In the genomic region with DNA sequence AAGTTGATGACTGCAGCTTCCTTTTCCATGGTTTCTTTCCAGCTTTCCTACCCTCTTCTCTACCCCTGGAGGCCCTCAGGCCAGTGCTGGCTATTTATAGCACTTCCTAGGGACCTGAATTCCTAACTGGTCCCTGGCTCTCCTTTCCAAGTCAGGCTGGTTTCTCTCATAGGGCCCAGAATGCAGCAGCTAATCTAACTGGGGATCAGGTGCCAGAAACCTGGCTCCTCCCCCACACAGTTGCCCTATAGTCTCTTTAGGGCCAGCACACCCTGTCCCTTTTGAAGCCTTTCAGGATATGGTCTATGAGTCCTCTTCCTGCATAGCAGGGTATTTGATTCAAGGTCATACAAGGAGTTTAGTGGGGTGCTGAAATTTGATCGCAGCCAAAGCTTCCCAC, we compare ENCODE assay signal across 11 mouse cellular contexts. TPM values are rescaled to one million over a fixed set of nuclear protein-coding genes. Genes with fewer than 3 reads are reported as not detected.
DNase-seq lines count a peak whose midpoint lies in the region; ATAC-seq and TF ChIP-seq lines count a peak whose summit lies in the region.
"Had no signal": no experiment of that assay in that cellular context is flagged by ENCODE, and none has a peak within 500 bp of the region (broad histone marks: within the 10 kb centered on the region; RNA-seq: fewer than 3 reads in every experiment).

No protein-coding gene starts in this region.

- no peaks in the 10 kb centered on the region for H3K27me3 ChIP-seq in embryonic facial prominence, embryonic 14.5 days (replicated peaks; ENCODE audit: control insufficient read depth, insufficient read depth, low read length)
- H3K27me3 ChIP-seq in heart, postnatal 0 days (ENCODE audit: control insufficient read depth, insufficient read depth, low read length), result no peaks in the 10 kb centered on the region
- H3K27me3 ChIP-seq in limb, embryonic 10.5 days (ENCODE audit: low read depth, poor library complexity, severe bottlenecking), result no peaks in the 10 kb centered on the region
- H3K27me3 ChIP-seq: forebrain, embryonic 13.5 days had no signal

- TF ChIP-seq EP300 in heart, postnatal 0 days (IDR thresholded peaks at IDR 0.05; ENCODE audit: low read depth), result peak; percentile 67; the same call in 1 of the 2 replicates

- WGBS in embryonic facial prominence, embryonic 14.5 days, result 56% methylated on average over 1 of the region's 1 CpGs
- 7% methylated on average over 1 of the region's 1 CpGs for WGBS in heart, postnatal 0 days
- WGBS in limb, embryonic 10.5 days, result 92% methylated on average over 1 of the region's 1 CpGs

- H3K36me3 ChIP-seq in embryonic facial prominence, embryonic 14.5 days (ENCODE audit: control insufficient read depth, insufficient read depth, low read length), result no peaks in the 10 kb centered on the region
- H3K36me3 ChIP-seq in heart, postnatal 0 days (replicated peaks; ENCODE audit: control insufficient read depth, insufficient read depth, low read length), result no peaks in the 10 kb centered on the region
- H3K36me3 ChIP-seq in limb, embryonic 10.5 days, result no peaks in the 10 kb centered on the region

- H3K4me1 ChIP-seq in embryonic facial prominence, embryonic 14.5 days (ENCODE audit: control insufficient read depth, insufficient read depth, low read length), result no peaks in the 10 kb centered on the region; the same call in 1 of the 2 replicates
- peaks cover 37% of the 10 kb centered on the region for H3K4me1 ChIP-seq in heart, postnatal 0 days (ENCODE audit: control insufficient read depth, insufficient read depth)
- peaks cover 35% of the 10 kb centered on the region for H3K4me1 ChIP-seq in limb, embryonic 10.5 days

- H3K4me2 ChIP-seq in embryonic facial prominence, embryonic 14.5 days (ENCODE audit: low read depth, low read length), result no peak overlapping the region
- no peak overlapping the region for H3K4me2 ChIP-seq in heart, postnatal 0 days (ENCODE audit: low read depth, low read length)
- H3K4me2 ChIP-seq: forebrain, embryonic 13.5 days had no signal

- ATAC-seq in embryonic facial prominence, embryonic 14.5 days (ENCODE audit: low read depth), result 0 out of 2 replicates have a peak, but pooled peaks have one; percentile 32
- peak; percentile 70 for ATAC-seq in heart, postnatal 0 days (ENCODE audit: insufficient read depth, low read depth)
- ATAC-seq: forebrain, embryonic 13.5 days had no signal

- no peak overlapping the region for H3K9ac ChIP-seq in embryonic facial prominence, embryonic 14.5 days (ENCODE audit: low read depth, low read length)
- no peak overlapping the region for H3K9ac ChIP-seq in heart, postnatal 0 days (replicated peaks; ENCODE audit: low read depth, low read length)
- H3K9ac ChIP-seq: forebrain, embryonic 13.5 days had no signal

- peak; percentile 82 for DNase-seq in gastrocnemius, adult 18-20 months (ENCODE audit: low spot score)
- DNase-seq in gastrocnemius, postnatal 4 days (ENCODE audit: low spot score in 2 of 2), result no peak
- DNase-seq in embryonic facial prominence, embryonic 14.5 days (ENCODE audit: low spot score), result no peak
- peak; percentile 89 for DNase-seq in heart, postnatal 0 days (ENCODE audit: low spot score)
- DNase-seq in limb, embryonic 10.5 days (ENCODE audit: low spot score), result no peak
- no peak for DNase-seq in adrenal gland, postnatal 4 days (ENCODE audit: low spot score in 2 of 2)
- DNase-seq in right cerebral cortex, postnatal 14 days, result no peak
- no peak for DNase-seq in layer of hippocampus, postnatal 14 days (ENCODE audit: low spot score in 2 of 2)
- DNase-seq: B cell, adult 2 months; cerebellum, adult 8-10 months had no signal

- no peak for TF ChIP-seq CTCF in heart, postnatal 0 days (IDR thresholded peaks at IDR 0.05; ENCODE audit: low read depth)

- H3K4me3 ChIP-seq in embryonic facial prominence, embryonic 14.5 days (ENCODE audit: low read depth, low read length), result no peak overlapping the region
- no peak overlapping the region for H3K4me3 ChIP-seq in heart, postnatal 0 days (ENCODE audit: low read depth, low read length)
- no peak overlapping the region for H3K4me3 ChIP-seq in limb, embryonic 10.5 days
- H3K4me3 ChIP-seq: forebrain, embryonic 13.5 days had no signal

- no peak overlapping the region for H3K27ac ChIP-seq in embryonic facial prominence, embryonic 14.5 days (replicated peaks; ENCODE audit: low read depth, low read length)
- peak overlapping the region; percentile 94 for H3K27ac ChIP-seq in heart, postnatal 0 days (ENCODE audit: low read depth)
- H3K27ac ChIP-seq in limb, embryonic 10.5 days, result peak overlapping the region; percentile 57
- H3K27ac ChIP-seq: forebrain, embryonic 13.5 days had no signal

- H3K9me3 ChIP-seq in embryonic facial prominence, embryonic 14.5 days (ENCODE audit: control insufficient read depth, low read length), result no peaks in the 10 kb centered on the region
- H3K9me3 ChIP-seq in heart, postnatal 0 days (replicated peaks; ENCODE audit: control insufficient read depth, low read length), result no peaks in the 10 kb centered on the region
- no peaks in the 10 kb centered on the region for H3K9me3 ChIP-seq in limb, embryonic 10.5 days (replicated peaks)
- H3K9me3 ChIP-seq: forebrain, embryonic 13.5 days had no signal

RNA-seq across cellular contexts. Expression of a gene that starts 3.8 kb away (rescaled TPM):
- total RNA-seq in gastrocnemius, adult 18-20 months (2021), result 100 to 1,000 TPM; 411 to 558 TPM
- total RNA-seq in gastrocnemius, postnatal 4 days (2021), result 100 to 1,000 TPM; 585 to 600 TPM
- 73.2 and 104 TPM in 2 replicates for polyA plus RNA-seq in embryonic facial prominence, embryonic 14.5 days (2014; fragmentation: Nextera tagmentation; extraction: Ambion mirVana)
- 319 and 325 TPM in 2 replicates for total RNA-seq in heart, postnatal 0 days (2014; rRNA removed; ENCODE audit: low replicate concordance)
- 265 and 267 TPM in 2 replicates for polyA plus RNA-seq in heart, postnatal 0 days (2015; fragmentation: Nextera tagmentation; extraction: Ambion mirVana)
- polyA plus RNA-seq in limb, embryonic 10.5 days (2016; fragmentation: Nextera tagmentation; extraction: Ambion mirVana), result 0.92 and 1.2 TPM in 2 replicates
- total RNA-seq in adrenal gland, postnatal 4 days (2021), result 10 to 100 TPM in 1 of 2 experiments, 1 to 10 TPM in 1; 7.6 to 24.5 TPM
- under 1 TPM; 0.30 to 0.45 TPM for total RNA-seq in layer of hippocampus, postnatal 14 days (2021)

RNA-seq across cellular contexts. Expression of a gene that starts 14.8 kb away (rescaled TPM):
- total RNA-seq in gastrocnemius, adult 18-20 months (2021), result not detected
- total RNA-seq in gastrocnemius, postnatal 4 days (2021), result under 1 TPM in 1 of 2 experiments, not detected in 1; 0.20 TPM
- polyA plus RNA-seq in embryonic facial prominence, embryonic 14.5 days (2014; fragmentation: Nextera tagmentation; extraction: Ambion mirVana), result 2.6 and 2.9 TPM in 2 replicates
- not detected in 2 replicates for total RNA-seq in heart, postnatal 0 days (2014; rRNA removed; ENCODE audit: low replicate concordance)
- polyA plus RNA-seq in heart, postnatal 0 days (2015; fragmentation: Nextera tagmentation; extraction: Ambion mirVana), result 0.63 and 0.75 TPM in 2 replicates
- not detected in 2 replicates for polyA plus RNA-seq in limb, embryonic 10.5 days (2016; fragmentation: Nextera tagmentation; extraction: Ambion mirVana)
- total RNA-seq in adrenal gland, postnatal 4 days (2021), result 1 to 10 TPM; 2.8 to 5.5 TPM
- under 1 TPM in 1 of 2 experiments, not detected in 1; 0.79 TPM for total RNA-seq in layer of hippocampus, postnatal 14 days (2021)

RNA-seq across cellular contexts. Expression of a gene that starts 18.2 kb away (rescaled TPM):
- not detected for total RNA-seq in gastrocnemius, adult 18-20 months (2021)
- total RNA-seq in gastrocnemius, postnatal 4 days (2021), result not detected
- 0.08 and 0.13 TPM in 2 replicates for polyA plus RNA-seq in embryonic facial prominence, embryonic 14.5 days (2014; fragmentation: Nextera tagmentation; extraction: Ambion mirVana)
- 1.4 TPM in 1 of 2 replicates, not detected in the other for total RNA-seq in heart, postnatal 0 days (2014; rRNA removed; ENCODE audit: low replicate concordance)
- 0.14 TPM in 1 of 2 replicates, not detected in the other for polyA plus RNA-seq in heart, postnatal 0 days (2015; fragmentation: Nextera tagmentation; extraction: Ambion mirVana)
- 0.06 and 0.13 TPM in 2 replicates for polyA plus RNA-seq in limb, embryonic 10.5 days (2016; fragmentation: Nextera tagmentation; extraction: Ambion mirVana)
- 1 to 10 TPM in 1 of 2 experiments, not detected in 1; 1.3 TPM for total RNA-seq in adrenal gland, postnatal 4 days (2021)
- total RNA-seq in layer of hippocampus, postnatal 14 days (2021), result 1 to 10 TPM in 1 of 2 experiments, under 1 TPM in 1; 0.36 to 1.0 TPM

RNA-seq across cellular contexts. Expression of a gene that starts 26.7 kb away (rescaled TPM):
- total RNA-seq in gastrocnemius, adult 18-20 months (2021), result 10 to 100 TPM; 12.3 to 17.4 TPM
- 10 to 100 TPM; 11.7 to 13.4 TPM for total RNA-seq in gastrocnemius, postnatal 4 days (2021)
- polyA plus RNA-seq in embryonic facial prominence, embryonic 14.5 days (2014; fragmentation: Nextera tagmentation; extraction: Ambion mirVana), result 38.1 and 45.7 TPM in 2 replicates
- 7.1 and 12.9 TPM in 2 replicates for total RNA-seq in heart, postnatal 0 days (2014; rRNA removed; ENCODE audit: low replicate concordance)
- 30.3 and 31.4 TPM in 2 replicates for polyA plus RNA-seq in heart, postnatal 0 days (2015; fragmentation: Nextera tagmentation; extraction: Ambion mirVana)
- polyA plus RNA-seq in limb, embryonic 10.5 days (2016; fragmentation: Nextera tagmentation; extraction: Ambion mirVana), result 75.0 and 80.3 TPM in 2 replicates
- 10 to 100 TPM; 25.6 to 26.9 TPM for total RNA-seq in adrenal gland, postnatal 4 days (2021)
- 10 to 100 TPM; 10.7 to 11.2 TPM for total RNA-seq in layer of hippocampus, postnatal 14 days (2021)

RNA-seq across cellular contexts. Expression of a gene that starts 26.8 kb away (rescaled TPM):
- 1 to 10 TPM; 5.4 to 7.3 TPM for total RNA-seq in gastrocnemius, adult 18-20 months (2021)
- 10 to 100 TPM; 26.9 to 29.3 TPM for total RNA-seq in gastrocnemius, postnatal 4 days (2021)
- 16.2 and 16.7 TPM in 2 replicates for polyA plus RNA-seq in embryonic facial prominence, embryonic 14.5 days (2014; fragmentation: Nextera tagmentation; extraction: Ambion mirVana)
- 19.0 and 27.4 TPM in 2 replicates for total RNA-seq in heart, postnatal 0 days (2014; rRNA removed; ENCODE audit: low replicate concordance)
- 4.7 and 5.5 TPM in 2 replicates for polyA plus RNA-seq in heart, postnatal 0 days (2015; fragmentation: Nextera tagmentation; extraction: Ambion mirVana)
- polyA plus RNA-seq in limb, embryonic 10.5 days (2016; fragmentation: Nextera tagmentation; extraction: Ambion mirVana), result 21.9 and 26.4 TPM in 2 replicates
- 10 to 100 TPM; 28.3 to 35.4 TPM for total RNA-seq in adrenal gland, postnatal 4 days (2021)
- total RNA-seq in layer of hippocampus, postnatal 14 days (2021), result 10 to 100 TPM; 30.3 to 42.0 TPM

Comparison
In these comparisons a context has a peak if more than half of its experiments do, and no peak if none do; other contexts are left out.
1. DNase-seq: peak in gastrocnemius, adult 18-20 months (single experiment) and heart, postnatal 0 days (single experiment); none in gastrocnemius, postnatal 4 days (0 of 2), embryonic facial prominence, embryonic 14.5 days (single experiment), limb, embryonic 10.5 days (single experiment), adrenal gland, postnatal 4 days (0 of 2), right cerebral cortex, postnatal 14 days (single experiment) and layer of hippocampus, postnatal 14 days (0 of 2).
2. RNA of a gene that starts 3.8 kb away (total RNA-seq): 585 to 600 TPM in gastrocnemius, postnatal 4 days, 411 to 558 TPM in gastrocnemius, adult 18-20 months and 319 to 325 TPM in heart, postnatal 0 days; 7.6 to 24.5 TPM in adrenal gland, postnatal 4 days and 0.30 to 0.45 TPM in layer of hippocampus, postnatal 14 days; every median in the first group is over 10 times any median in the second.